Mouse (Mus musculus) left cerebral cortex, adult 11 months (tissue): ENCODE results near the gene Ubash3b.

Experiments
- DNase-seq: peaks from one replicate; pipeline ENCODE4 v3.0.0; 2022; ENCODE audit warnings: low spot score

The Ubash3b gene

DNA sequence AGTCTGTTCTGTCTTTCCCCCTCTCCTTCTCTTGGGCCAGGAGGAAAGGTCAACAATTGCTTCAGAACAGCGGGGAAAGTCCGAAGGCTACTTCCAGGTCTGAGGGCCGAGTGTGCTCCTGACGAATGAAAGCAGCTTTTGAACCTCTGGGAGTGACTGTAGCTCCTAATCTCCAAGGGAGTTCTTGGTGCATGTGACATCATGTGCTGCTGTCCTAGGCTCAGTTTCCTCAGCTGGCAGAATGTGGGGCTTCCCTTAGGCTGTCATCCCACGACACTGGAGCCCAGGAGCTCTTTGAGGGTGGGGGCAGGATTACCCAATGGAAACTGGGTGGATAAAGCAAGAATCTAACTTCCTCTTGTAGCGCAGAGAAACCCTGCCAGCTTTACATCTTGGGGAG lies at the start of gene Ubash3b:
Gene Ubash3b, minus strand, starts transcription at position 285 of the 400 bp plus-strand sequence.
- no peak for DNase-seq

DNA sequence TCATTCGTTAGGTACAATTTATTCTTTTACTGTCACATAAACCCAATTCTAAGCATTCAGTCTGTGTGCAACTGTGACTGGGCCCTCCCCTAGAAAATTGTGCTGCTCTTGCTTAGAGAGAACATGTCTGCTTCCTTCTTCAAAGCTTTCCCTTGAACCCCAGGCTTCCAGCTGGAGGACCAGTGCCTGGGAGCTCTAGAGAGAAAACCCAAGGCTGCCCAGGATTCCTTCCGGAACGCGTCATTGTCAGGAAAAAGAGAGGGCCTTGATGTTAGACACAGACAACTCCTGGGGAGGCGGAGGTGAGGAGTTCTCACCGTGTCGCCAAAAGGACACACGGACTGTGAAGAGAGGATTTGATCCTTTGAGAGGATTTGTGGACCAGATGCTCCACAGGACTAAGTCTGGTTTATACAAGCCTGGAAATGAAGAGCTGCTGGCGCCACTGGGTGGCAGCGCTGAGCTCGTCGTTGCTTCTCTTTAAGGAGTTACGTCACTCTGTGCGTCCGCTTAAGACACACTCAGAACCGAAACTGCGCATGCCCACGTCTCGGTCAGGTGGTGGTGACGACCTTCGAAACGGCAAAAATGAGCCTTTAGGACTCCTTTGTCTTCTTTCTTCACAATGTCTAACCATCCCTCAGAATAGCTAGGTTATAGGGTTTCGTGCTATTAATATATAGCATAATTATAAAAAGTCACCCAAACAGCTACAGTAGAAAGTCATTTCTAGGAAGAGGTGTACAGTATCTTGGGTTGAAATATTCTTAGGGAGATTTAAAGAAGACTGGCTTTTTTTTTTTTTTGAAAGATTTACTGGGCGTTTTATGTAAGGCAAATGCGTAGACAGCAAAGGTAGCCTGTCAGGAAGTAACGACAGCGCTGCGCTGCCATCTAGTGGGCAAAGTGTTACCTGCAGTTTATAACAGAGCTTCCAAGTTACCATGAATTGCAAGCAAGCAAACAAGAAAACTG lies 45.9 kb upstream of the Ubash3b start:
- peak; percentile 92 for DNase-seq

DNA sequence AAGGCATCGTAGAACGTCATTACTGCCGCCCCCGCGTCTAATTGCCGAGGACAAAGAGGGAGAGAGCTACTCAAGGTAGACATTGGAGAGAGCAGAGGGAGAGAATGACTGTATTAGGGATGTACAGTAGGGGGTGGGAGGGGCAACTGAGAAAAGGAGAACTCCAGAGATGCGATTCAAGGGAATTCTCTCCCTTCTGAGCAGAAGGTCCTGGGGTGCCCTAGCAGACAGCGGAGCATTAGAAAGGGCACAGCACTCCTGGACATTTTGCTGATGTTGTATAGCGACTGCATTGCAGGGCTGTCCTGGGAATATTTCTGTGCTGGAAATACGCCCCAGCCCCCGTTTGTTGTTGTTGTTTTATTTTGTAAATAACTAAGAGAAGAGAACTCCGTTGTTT lies 45.2 kb upstream of the Ubash3b start:
- no peak for DNase-seq

DNA sequence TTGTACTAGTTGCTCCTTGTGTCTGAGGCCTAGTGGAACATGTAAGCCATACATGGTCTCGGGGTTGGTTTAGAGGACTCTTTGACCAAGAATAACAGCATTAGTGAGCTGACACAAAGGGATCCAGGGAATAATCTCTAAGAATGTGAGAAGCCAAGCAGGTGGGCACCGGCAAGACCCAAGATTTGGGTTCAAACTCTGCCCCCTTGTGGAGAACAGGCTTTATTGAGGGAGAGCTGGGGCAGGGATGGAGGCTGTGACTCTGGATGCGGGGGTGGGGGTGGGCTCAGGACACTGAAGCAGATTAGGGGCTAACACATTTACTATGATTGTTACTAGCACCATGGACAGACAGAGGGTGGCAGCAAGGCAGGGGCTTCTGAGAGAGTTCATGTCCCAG lies 43.8 kb upstream of the Ubash3b start:
- no peak for DNase-seq

DNA sequence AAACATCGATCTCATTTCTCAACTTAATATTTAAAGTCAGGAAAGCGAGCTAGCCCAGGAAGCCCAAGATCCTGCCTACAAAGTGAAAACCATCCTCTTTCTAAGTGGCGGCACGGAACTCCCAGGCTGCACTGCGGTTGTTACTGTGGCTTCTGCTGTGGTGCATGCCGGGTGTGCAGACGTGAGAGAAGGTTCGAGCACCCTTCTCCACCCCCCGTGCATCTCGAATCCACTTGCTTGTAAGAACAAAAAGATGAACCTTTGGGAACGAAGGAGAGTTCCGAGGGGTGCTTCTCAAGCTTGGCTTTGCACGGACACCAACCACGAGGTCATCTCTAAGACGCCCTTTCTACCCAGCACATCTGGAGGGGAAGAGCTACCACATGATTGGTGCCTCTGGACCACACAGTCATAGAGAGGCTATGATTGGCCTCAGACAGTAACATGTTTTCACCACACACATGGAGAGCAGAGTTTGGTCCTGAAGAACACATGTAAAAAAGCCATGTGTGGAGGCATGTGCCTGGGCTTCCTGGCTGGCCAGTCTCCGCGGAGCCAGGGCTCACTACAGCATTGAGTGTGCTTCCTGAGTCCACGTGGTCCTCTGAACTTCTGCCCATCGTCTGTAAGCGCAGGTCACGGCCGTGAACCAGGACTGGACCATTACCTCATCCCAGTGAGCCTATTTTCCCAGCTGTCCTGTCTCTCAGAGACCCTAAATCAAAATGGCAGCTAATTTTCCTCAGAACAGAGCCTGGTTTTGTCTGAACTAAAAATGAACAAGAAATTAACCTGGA lies 38.2 kb upstream of the Ubash3b start:
- no peak for DNase-seq

DNA sequence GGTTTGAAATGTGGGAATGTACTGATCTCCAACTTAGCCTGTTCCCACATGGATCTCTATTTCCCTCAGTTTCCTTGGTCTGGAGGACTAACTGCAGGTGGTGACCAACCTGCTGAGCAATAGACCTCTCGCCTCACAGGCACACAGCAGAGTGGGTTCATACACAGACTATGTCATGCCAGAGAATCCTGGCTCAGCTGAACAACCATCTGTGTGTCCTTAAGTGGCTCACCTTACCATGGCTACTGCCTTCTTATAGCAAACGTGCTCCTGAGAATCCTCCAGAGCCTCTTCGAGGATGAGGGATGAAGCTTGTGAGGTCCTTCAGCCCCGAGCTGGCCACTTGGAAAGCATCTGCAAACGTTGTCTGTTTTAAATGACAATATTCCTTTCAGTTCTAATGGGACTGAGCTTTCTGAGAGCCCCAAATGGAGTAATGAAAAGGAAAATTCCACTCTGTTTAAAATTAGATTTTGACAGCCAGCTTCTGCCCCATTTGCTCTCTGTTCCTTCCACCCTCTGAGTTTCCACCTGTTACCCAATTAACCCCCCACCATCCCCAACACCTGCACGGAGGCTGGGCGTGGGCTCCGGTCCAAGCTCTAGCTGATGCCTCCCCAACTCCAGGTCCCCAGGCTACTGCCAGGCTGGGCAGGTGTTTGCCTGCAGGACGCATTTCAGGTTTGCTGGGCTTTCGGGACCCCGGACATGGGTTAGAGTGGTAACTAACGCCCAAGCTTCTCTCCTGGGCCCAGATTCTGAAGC lies 37.2 kb upstream of the Ubash3b start:
- no peak for DNase-seq

DNA sequence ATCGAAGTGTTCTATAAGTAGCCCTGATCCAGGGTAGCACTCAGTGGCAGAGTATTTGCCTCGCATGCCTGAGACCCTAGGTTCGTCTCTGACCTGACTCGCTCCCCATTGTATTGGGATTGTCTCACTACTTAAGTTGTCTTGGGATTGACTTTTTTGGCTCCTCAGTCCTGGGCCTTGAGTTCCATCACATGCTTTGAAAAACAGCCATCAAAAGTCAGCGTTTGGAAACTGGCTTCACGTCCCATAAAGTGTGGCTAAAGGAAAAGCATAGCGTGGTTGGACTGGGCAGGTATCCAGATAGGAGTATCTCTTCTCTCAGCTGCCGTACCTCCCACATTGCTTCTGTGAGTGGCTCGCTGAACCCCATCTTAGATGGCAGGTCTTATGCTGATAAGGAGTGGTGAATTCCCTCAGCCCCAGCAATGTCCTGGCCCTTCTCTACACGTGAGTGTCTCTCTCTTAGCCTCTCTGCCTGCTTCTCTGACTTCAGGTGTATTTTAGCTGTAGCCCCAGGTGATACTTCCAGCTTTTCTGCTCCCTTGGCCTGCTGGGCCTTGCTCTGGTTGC lies 34.3 kb upstream of the Ubash3b start:
- DNase-seq, result no peak

DNA sequence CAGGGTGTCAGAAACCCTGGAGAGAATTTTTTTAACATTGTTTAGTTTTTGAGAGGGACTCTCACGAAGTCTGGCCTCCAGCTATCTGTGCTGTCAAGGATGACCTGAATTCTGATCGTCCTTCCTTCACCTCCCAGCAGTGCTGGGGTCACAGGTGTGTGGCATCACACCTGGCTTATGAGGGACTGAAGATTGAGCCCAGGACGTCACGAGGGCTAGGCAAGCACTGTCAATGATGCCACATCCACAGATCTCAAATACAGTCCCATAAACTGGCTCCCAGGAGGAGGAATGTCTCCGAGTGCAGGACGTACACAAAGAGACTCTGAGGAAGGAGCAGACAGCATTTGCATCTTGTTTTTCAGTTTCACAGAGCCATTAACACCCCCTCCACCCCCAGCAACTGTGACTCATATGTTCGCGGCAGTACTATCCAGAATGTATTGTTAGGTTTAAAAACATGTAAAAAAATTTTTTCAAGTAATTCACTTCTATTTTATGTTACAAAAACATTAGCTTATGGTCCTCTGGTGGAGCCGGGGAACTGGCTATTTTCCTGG lies 30.2 kb upstream of the Ubash3b start:
- no peak for DNase-seq

DNA sequence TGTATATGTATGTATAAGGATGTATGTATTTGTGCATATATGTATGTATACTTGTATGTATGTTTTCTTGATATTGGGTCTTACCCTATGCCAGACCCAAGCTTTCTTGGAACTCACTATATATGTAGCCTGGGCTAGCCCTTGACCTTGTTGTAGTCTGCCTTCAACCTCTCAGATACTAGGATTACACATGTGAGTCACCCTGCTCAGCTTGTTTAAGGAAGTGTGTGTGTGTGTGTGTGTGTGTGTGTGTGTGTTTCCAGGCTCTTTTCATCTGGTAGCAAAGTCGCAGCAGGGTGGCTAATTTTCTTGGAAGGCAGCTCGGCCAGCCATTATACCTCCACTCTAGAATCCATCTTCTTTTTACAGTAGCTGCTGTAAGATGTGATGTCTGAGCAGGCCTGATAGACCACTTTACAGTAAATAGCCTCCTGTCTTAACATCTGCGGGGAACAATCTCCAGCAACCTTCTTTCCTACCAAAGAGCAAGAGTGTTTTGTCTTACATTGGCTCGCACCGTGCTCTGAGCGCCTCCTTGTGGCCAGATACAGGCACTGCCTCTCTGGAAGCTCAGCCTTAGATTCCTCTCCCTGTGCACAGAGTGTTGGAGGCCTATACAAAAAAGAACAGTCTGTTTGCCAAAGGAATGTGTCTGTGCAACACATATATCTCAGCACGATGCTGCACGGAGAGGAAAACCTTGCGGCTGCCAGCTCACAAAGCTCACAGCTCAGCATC lies 29.4 kb upstream of the Ubash3b start:
- DNase-seq, result peak; percentile 83

DNA sequence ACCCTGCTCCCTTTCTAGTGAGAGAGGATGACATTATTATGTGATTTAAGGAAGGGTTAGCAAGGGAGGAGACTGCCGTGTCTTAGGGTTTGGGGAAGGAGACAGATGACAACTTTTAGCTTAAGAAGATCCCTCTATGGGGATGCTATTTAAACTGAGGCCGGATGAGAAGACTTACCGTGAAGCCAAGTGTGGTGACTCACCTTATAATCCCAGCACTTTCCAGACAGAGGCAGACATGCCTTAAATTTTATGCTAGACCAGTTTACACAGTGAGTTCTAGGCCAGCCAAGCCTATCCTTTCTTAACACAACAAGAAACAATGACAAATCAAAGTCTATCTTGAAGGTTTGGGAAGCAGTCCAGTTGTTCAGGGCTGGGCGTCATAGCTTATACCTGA lies 26.4 kb upstream of the Ubash3b start:
- DNase-seq, result no peak

DNA sequence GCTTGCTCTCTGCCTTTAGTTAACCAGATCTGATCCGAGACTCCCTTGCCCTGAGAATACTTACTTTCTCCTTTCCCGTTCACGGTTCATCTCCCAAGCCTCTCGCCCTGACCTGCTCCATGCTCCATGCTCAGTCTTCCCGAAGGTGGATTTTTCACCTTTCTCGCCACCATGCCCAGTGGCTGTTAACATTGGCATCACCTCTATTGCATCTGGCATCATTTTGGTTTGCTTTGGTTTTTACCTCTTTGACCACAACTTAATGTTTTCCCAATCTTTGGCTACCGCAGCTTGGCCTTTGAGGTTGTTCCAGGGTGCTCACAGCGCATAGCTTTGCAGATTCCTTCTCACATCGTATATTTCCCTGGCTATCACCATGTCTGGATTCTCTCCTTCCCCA lies 26.0 kb upstream of the Ubash3b start:
- DNase-seq, result no peak

DNA sequence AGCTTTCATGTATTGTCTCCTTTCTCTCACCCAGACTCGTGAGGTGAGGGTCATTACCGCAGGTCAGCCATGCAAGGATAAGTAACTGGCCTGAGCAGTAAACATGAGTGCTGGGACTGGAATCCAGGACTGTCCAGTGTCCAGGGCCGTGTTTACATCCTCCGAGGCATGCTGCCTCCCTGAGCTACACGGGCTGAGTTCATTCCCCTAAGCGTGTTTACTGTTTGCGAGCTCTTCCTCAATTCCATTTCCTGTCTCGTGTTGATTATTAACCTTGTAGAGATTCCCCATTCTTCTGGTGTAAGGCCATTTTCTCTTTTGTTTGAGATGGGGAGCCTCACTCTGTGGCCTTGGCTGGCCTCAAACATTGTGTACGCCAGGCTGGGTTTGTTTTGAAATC lies 23.8 kb upstream of the Ubash3b start:
- no peak for DNase-seq

DNA sequence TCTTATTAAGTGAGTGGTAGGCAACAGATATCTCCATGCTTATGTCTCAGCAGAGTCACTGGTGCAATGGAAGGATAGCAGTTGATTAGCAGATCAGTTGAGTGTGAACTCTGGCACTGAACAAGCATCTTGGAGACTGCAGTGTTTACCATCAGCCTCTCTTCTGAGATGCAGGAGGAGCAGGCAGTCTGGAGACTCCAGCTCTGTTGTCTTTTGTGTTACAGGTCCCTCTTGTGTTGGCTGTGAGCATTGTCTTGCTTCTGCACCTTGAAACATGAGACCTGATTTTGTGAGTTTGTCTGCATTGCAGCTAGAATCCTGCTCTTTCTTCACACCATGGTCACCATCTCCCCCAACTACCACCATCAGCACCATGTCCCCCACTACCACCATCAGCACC lies 21.1 kb upstream of the Ubash3b start:
- peak; percentile 64 for DNase-seq

DNA sequence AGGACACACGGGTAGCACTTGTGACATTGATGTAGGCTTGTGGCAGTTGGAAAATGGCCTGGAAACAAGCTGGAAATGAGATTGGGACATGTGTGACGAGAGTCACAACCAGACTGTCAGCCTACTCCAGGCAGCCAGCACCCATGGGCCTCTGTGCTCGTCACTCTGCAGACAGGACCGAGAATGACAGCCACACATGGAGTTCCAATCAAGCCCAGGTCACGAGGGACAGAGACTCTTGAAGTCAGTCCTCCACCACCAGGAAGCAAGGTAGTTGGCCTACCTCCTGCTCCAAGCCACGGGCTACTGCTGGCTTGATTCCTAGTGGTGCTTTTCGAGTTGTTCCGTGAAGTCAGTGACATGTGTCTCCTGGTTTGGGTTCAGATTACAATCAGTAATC lies 20.3 kb upstream of the Ubash3b start:
- DNase-seq, result no peak

DNA sequence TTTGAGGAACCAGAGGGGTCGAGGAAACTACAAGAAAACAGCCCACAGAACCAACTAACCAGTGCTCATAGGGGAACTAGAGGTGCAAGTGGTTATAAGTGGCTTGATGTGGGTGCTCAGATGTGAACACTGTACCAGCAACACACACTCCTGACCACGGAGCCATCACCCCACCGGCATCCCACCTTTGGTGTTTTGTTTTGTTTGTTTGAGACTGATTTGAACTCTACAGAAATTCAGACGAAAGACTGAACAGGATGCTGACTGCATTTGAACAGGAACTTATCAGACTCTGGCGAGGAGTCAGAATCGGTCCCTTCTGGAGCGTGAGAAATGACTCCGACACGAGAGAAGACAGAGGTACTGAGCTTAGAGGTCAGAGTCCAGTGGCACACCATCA lies 19.9 kb upstream of the Ubash3b start:
- DNase-seq, result no peak

DNA sequence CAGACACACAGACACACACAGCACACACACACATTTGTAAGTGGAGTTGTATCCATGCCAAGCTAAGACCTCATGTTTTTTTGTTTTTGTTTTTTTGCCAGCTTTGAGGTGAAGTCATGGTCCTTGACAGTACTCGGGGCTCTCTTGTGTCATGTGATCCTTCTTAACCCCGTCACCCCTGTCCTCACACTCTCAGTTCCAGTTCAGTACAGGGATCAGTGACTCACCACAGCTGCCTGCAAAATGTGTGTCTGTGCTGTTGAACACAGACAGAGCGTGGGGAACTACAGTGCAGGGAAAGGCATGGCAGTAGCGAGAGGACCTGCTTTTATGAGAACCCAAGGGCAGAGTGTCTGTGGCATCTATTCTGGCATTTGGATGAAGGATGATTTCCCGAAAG lies 17.6 kb upstream of the Ubash3b start:
- no peak for DNase-seq

DNA sequence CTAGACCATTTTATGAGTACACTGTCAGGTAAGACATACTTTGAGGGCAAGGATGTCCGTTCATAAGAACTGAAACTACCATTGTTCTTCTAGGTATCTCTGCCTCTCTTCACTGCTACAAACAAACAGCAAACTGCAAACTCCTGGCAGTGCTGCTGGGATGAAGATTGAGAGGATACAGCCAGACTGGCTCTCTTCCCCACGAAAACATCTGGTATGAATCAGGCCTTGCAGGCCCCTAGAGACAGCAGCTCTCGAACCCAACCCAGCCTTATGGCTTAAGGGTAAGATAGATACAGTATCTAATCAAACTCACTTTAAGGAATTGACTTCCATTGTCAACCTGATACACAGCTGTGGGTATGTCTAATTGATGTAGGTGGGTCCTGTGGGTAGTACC lies 11.7 kb upstream of the Ubash3b start:
- no peak for DNase-seq

DNA sequence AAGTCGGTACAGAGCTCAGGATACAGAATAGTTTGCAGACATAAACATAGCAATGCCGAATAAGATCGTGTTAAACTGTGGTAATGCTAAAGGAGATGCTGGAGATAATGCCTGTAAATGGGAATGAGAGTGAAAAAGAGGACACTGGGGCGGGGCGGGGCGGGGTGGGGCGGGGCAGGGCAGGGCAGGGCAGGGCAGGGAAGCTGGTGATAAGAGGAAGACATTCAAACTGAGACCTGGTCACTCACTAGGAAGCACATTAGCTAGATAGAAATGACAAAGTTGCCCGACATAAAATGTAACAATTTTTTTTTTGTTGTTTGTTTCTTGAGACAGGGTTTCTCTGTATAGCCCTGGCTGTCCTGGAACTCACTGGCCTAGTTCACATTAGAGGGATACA lies 10.9 kb upstream of the Ubash3b start:
- DNase-seq, result no peak

DNA sequence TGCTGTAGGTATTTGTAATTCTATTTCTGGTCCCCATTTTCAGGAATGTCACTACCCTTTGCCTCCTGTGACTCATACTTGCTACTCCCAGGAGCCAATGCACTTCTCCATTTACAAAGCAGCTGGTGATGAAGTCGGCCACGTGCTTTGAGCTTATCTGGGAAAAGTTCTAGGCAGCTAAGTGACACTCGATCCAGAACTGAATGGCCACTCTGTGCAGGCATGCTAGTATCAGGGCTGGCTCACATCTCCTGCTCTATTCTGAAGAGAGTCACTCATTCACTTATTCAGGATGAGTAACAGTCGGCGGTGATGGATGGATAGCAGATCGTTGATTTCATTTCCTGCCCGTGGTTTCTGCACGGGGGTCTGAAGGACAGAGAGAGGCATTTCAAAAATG lies 8.5 kb upstream of the Ubash3b start:
- no peak for DNase-seq

DNA sequence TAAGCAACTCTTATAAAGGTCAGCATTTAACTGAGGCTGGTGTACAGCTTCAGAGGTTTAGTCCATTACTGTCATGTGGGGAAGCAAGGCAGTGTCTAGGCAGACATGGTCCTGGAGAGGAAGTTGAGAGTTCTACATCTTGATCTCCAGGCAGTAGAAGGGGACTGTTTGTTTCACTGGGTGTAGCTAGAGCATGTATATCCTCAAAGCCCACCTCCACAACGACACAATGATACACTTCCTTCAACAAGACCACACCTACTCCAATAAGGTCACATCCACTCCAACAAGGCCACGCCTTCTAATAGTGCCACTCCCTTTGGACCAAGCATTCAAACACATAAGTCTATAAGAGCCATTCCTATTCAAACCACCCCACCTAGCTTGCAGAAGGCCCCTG lies 7.2 kb upstream of the Ubash3b start:
- DNase-seq, result no peak

DNA sequence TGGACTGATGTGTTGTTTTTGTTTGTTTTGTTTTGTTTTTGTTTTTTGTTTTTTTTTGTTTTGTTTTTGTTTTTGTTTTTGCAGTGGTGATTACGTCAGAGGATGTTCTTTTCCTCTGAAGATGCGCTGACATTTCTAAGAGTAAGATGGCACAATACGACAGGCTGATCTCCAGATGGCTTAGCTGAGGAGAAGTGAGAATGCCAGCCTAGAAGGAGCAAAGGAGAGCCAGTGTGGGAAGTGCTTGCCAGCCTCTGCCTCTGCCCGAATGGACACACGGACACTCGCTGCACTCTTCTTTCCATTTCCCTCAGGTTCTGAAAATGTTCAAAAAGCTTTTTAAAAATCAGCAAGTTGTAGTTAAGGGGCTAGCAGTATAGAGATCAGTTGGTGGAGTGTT lies 6.7 kb upstream of the Ubash3b start:
- no peak for DNase-seq
